Comparison of ENCODE assay signal across 9 mouse cellular contexts in genomic region chr4:154825662-154826061, GRCm38 (mm10). TPM values are rescaled to one million over a fixed set of nuclear protein-coding genes. Genes with fewer than 3 reads are reported as not detected.
DNase-seq lines count a peak whose midpoint lies in the region; ATAC-seq and TF ChIP-seq lines count a peak whose summit lies in the region.
"Had no signal": no experiment of that assay in that cellular context is flagged by ENCODE, and none has a peak within 500 bp of the region (broad histone marks: within the 10 kb centered on the region; RNA-seq: fewer than 3 reads in every experiment).

No protein-coding gene starts in this region.

- H3K27ac ChIP-seq in bone marrow, adult 2 months (ENCODE audit: control insufficient read depth, insufficient read depth, low read depth, low read length, poor library complexity) = no peak overlapping the region
- H3K27ac ChIP-seq in embryonic facial prominence, embryonic 14.5 days (replicated peaks; ENCODE audit: low read depth, low read length) = no peak overlapping the region
- H3K27ac ChIP-seq in lung, embryonic 15.5 days = no peak overlapping the region
- H3K27ac ChIP-seq in olfactory bulb, adult 2 months (ENCODE audit: insufficient read depth, low read depth, low read length) = no peak overlapping the region
- H3K27ac ChIP-seq: limb, embryonic 15.5 days had no signal

- peak; percentile 81 for TF ChIP-seq CTCF in bone marrow, adult 2 months (IDR thresholded peaks at IDR 0.05; ENCODE audit: control insufficient read depth, insufficient read depth, low read length)
- TF ChIP-seq CTCF in olfactory bulb, adult 2 months (IDR thresholded peaks at IDR 0.05; ENCODE audit: insufficient read depth, low read depth, low read length) = peak; percentile 86

- H3K4me3 ChIP-seq in bone marrow, adult 2 months (replicated peaks; ENCODE audit: control insufficient read depth, low read depth, low read length) = no peak overlapping the region
- no peak overlapping the region for H3K4me3 ChIP-seq in embryonic facial prominence, embryonic 14.5 days (ENCODE audit: low read depth, low read length)
- no peak overlapping the region for H3K4me3 ChIP-seq in lung, embryonic 15.5 days
- H3K4me3 ChIP-seq in olfactory bulb, adult 2 months (ENCODE audit: insufficient read depth, low read depth, low read length) = no peak overlapping the region
- H3K4me3 ChIP-seq: limb, embryonic 15.5 days had no signal

- H3K36me3 ChIP-seq in embryonic facial prominence, embryonic 14.5 days (ENCODE audit: control insufficient read depth, insufficient read depth, low read length) = no peaks in the 10 kb centered on the region
- H3K36me3 ChIP-seq in lung, embryonic 15.5 days = no peaks in the 10 kb centered on the region
- H3K36me3 ChIP-seq: limb, embryonic 15.5 days had no signal

- no peak overlapping the region for H3K4me2 ChIP-seq in embryonic facial prominence, embryonic 14.5 days (ENCODE audit: low read depth, low read length)
- no peak overlapping the region for H3K4me2 ChIP-seq in lung, embryonic 15.5 days
- H3K4me2 ChIP-seq: limb, embryonic 15.5 days had no signal

- WGBS in bone marrow, adult 2 months = 33% methylated on average over 6 of the region's 6 CpGs
- 32% methylated on average over 6 of the region's 6 CpGs for WGBS in embryonic facial prominence, embryonic 14.5 days
- WGBS in lung, embryonic 15.5 days = 31% methylated on average over 6 of the region's 6 CpGs
- 35% methylated on average over 6 of the region's 6 CpGs for WGBS in olfactory bulb, adult 2 months

- no peak for TF ChIP-seq POLR2A in bone marrow, adult 2 months (IDR thresholded peaks at IDR 0.05; ENCODE audit: borderline replicate concordance, control insufficient read depth, low read depth, low read length)
- TF ChIP-seq POLR2A in olfactory bulb, adult 2 months (IDR thresholded peaks at IDR 0.05; ENCODE audit: insufficient read depth, low read depth, low read length) = no peak

- H3K9me3 ChIP-seq in embryonic facial prominence, embryonic 14.5 days (ENCODE audit: control insufficient read depth, low read length) = no peaks in the 10 kb centered on the region
- H3K9me3 ChIP-seq in lung, embryonic 15.5 days = no peaks in the 10 kb centered on the region
- H3K9me3 ChIP-seq: limb, embryonic 15.5 days had no signal

- no peak for ATAC-seq in CD4-positive, CD25-positive, alpha-beta regulatory T cell, adult 4 months
- ATAC-seq in embryonic facial prominence, embryonic 14.5 days (ENCODE audit: low read depth) = peak; percentile 64
- peak; percentile 17; the same call in 1 of the 2 replicates for ATAC-seq in lung, embryonic 15.5 days (ENCODE audit: borderline replicate concordance, extremely low read depth, low FRiP score, low TSS enrichment)

- no peaks in the 10 kb centered on the region for H3K4me1 ChIP-seq in bone marrow, adult 2 months (ENCODE audit: control insufficient read depth, insufficient read depth, low read length)
- H3K4me1 ChIP-seq in embryonic facial prominence, embryonic 14.5 days (ENCODE audit: control insufficient read depth, insufficient read depth, low read length) = no peaks in the 10 kb centered on the region
- H3K4me1 ChIP-seq in lung, embryonic 15.5 days = 0 out of 2 replicates have a peak, but pooled peaks cover 4% of the 10 kb centered on the region
- H3K4me1 ChIP-seq in olfactory bulb, adult 2 months (ENCODE audit: control insufficient read depth, insufficient read depth, low read length) = peaks cover 5% of the 10 kb centered on the region; the same call in 1 of the 2 replicates

- H3K9ac ChIP-seq in embryonic facial prominence, embryonic 14.5 days (ENCODE audit: low read depth, low read length) = no peak overlapping the region
- H3K9ac ChIP-seq in lung, embryonic 15.5 days = no peak overlapping the region
- H3K9ac ChIP-seq: limb, embryonic 15.5 days had no signal

- no peaks in the 10 kb centered on the region for H3K27me3 ChIP-seq in embryonic facial prominence, embryonic 14.5 days (replicated peaks; ENCODE audit: control insufficient read depth, insufficient read depth, low read length)
- H3K27me3 ChIP-seq in lung, embryonic 15.5 days = no peaks in the 10 kb centered on the region

- DNase-seq in CD4-positive, CD25-positive, alpha-beta regulatory T cell, adult 2 months (ENCODE audit: low read depth, low spot score) = peak; percentile 64
- DNase-seq in embryonic facial prominence, embryonic 14.5 days (ENCODE audit: low spot score) = peak; percentile 50
- peak; percentile 78 to 85 for DNase-seq in heart, postnatal 10 days
- peak; percentile 33 to 64 for DNase-seq in kidney, postnatal 36 days

- intact Hi-C loops in heart, postnatal 10 days (cut with DNase I) = loop anchor here (2.0 kb wide), 2 partner anchors 27 to 77 kb away; no protein-coding TSS in a partner anchor

RNA-seq across cellular contexts. Expression of gene Ttc34, which starts 11.6 kb away (rescaled TPM):
- polyA plus RNA-seq in CD4-positive, CD25-positive, alpha-beta regulatory T cell, adult 4 months (2017; shearing (Covaris generic)) = not detected
- not detected in 2 replicates for polyA plus RNA-seq in bone marrow, adult 2 months (2011; ENCODE audit: insufficient read depth, insufficient read length, low replicate concordance, missing spikeins)
- polyA plus RNA-seq in embryonic facial prominence, embryonic 14.5 days (2014; fragmentation: Nextera tagmentation; extraction: Ambion mirVana) = 0.22 and 0.45 TPM in 2 replicates
- total RNA-seq in heart, postnatal 10 days (2021) = under 1 TPM; 0.17 to 0.45 TPM
- 0.19 and 0.26 TPM in 2 replicates for polyA plus RNA-seq in lung, embryonic 15.5 days (2015; fragmentation: Nextera tagmentation; extraction: Ambion mirVana)
- not detected in 2 replicates for polyA plus RNA-seq in olfactory bulb, adult 2 months (2012; ENCODE audit: insufficient read depth, insufficient read length, low replicate concordance, missing spikeins)

RNA-seq across cellular contexts. Expression of gene Mmel1, which starts 43.7 kb away (rescaled TPM):
- not detected for polyA plus RNA-seq in CD4-positive, CD25-positive, alpha-beta regulatory T cell, adult 4 months (2017; shearing (Covaris generic))
- polyA plus RNA-seq in bone marrow, adult 2 months (2011; ENCODE audit: insufficient read depth, insufficient read length, low replicate concordance, missing spikeins) = 1.1 and 1.4 TPM in 2 replicates
- 0.32 and 0.45 TPM in 2 replicates for polyA plus RNA-seq in embryonic facial prominence, embryonic 14.5 days (2014; fragmentation: Nextera tagmentation; extraction: Ambion mirVana)
- under 1 TPM; 0.32 to 0.48 TPM for total RNA-seq in heart, postnatal 10 days (2021)
- 0.10 and 0.26 TPM in 2 replicates for polyA plus RNA-seq in lung, embryonic 15.5 days (2015; fragmentation: Nextera tagmentation; extraction: Ambion mirVana)
- polyA plus RNA-seq in olfactory bulb, adult 2 months (2012; ENCODE audit: insufficient read depth, insufficient read length, low replicate concordance, missing spikeins) = not detected in 2 replicates
